Mouse (Mus musculus) hindbrain, embryonic 13.5 days (tissue): ENCODE results near the gene Crhr1. TPM values are rescaled to one million over a fixed set of nuclear protein-coding genes. Genes with fewer than 3 reads are reported as not detected.

Experiments used
- ATAC-seq: fragments of 200-750 bp; cut with Nextera tagmentation; 2 replicates; pipeline ENCODE4 v1.8.0; 2017; ENCODE audit warnings: moderate TSS enrichment; ENCODE audit not compliant: low FRiP score
- H3K27ac ChIP-seq: fragments of 300-500 bp; sonication (generic); 2 replicates; pipeline ENCODE4 v1.5.1; 2015; ENCODE audit warnings: inconsistent platforms, mild to moderate bottlenecking, moderate library complexity
- H3K27me3 ChIP-seq: fragments of 300-500 bp; sonication (generic); 2 replicates; pipeline ENCODE4 v1.6.1; 2015; ENCODE audit warnings: mild to moderate bottlenecking, inconsistent platforms
- H3K36me3 ChIP-seq: fragments of 300-500 bp; sonication (generic); 2 replicates; pipeline ENCODE4 v1.6.1; 2015; ENCODE audit warnings: mild to moderate bottlenecking, inconsistent platforms
- H3K4me1 ChIP-seq: fragments of 300-500 bp; sonication (generic); replicated peaks from 2 replicates; pipeline ENCODE4 v1.6.1; 2015; ENCODE audit warnings: inconsistent platforms
- H3K4me2 ChIP-seq: fragments of 300-500 bp; sonication (generic); 2 replicates; pipeline ENCODE4 v1.6.1; 2015; ENCODE audit warnings: inconsistent platforms, mild to moderate bottlenecking, moderate library complexity
- H3K4me3 ChIP-seq: fragments of 300-500 bp; sonication (generic); 2 replicates; pipeline ENCODE4 v1.5.1; 2015; ENCODE audit warnings: mild to moderate bottlenecking, inconsistent platforms
- H3K9ac ChIP-seq: fragments of 300-500 bp; sonication (generic); 2 replicates; pipeline ENCODE4 v1.6.1; 2015; ENCODE audit warnings: mild to moderate bottlenecking, inconsistent platforms
- H3K9me3 ChIP-seq: fragments of 300-500 bp; sonication (generic); 2 replicates; pipeline ENCODE4 v1.6.1; 2016; ENCODE audit warnings: inconsistent platforms
- WGBS: fragments of 180-500 bp; shearing (Covaris S2); methylation state at CpG from one replicate; pipeline ENCODE4 v1.1.7; 2015; 5-methylcytosine and 5-hydroxymethylcytosine counted together
- polyA plus RNA-seq: library from polyadenylated mRNA; unstranded; fragments of >200 nt; fragmentation: Nextera tagmentation; extraction: Ambion mirVana; gene quantifications from 2 replicates; pipeline ENCODE4 v1.2.1, GENCODE M21; 2015

Gene Crhr1
- polyA plus RNA-seq, 1 experiment from 2014 or later: 5.3 TPM

DNA sequence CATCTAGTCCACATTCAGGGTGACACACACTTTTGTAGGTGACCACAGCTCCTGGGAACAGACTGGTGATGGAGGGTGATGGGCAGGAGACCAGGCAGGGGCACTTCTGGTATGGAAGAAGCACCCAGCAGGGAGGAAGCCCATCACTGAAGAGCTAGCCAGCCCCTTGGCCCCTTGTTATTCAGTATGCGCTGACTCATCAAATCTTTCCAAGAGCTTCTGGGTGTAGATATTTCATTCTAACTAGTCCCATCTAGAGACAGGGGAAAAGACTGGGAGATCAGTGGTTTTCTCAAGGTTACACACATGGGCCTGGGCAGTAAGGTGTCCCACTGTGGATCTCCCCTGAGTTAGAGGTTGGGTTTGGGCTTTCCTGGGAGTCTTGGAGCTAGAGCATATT is 12.3 kb downstream of the Crhr1 start:
- peaks cover 10% of the 10 kb centered on the region; the same call in 1 of the 2 replicates for H3K27me3 ChIP-seq
- ATAC-seq: no peak
- 95% methylated on average over 1 of the region's 1 CpGs for WGBS
- no peak overlapping the region for H3K4me3 ChIP-seq
- no peaks in the 10 kb centered on the region; the same call in 1 of the 2 replicates for H3K4me1 ChIP-seq
- peaks cover 4% of the 10 kb centered on the region; the same call in 1 of the 2 replicates for H3K9me3 ChIP-seq
- no peak overlapping the region for H3K27ac ChIP-seq
- H3K4me2 ChIP-seq: no peak overlapping the region
- H3K9ac ChIP-seq: no peak overlapping the region
- H3K36me3 ChIP-seq: no peaks in the 10 kb centered on the region

DNA sequence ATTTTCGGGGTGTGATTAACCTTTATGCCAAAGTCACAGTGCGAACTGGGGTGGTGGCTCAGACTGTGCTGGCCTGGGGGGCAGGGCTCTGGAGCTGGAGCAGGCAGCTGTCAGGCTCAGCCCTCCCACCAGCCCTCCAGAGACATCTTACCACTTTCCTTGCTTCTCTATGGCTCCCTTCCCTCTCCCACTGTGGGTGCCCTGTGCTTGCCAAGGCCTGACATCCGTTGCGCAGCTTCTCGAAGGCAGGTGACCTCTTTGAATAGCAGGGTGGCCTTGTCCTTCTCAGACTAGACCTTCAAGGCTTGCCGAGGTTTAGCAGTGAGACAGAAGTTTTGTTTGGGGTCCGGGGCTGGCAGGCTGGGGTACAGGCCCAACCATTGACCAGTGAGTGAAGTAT is 16.1 kb downstream of the Crhr1 start:
- H3K4me2 ChIP-seq: no peak overlapping the region
- no peak overlapping the region for H3K9ac ChIP-seq
- H3K36me3 ChIP-seq: no peaks in the 10 kb centered on the region
- no peak overlapping the region for H3K27ac ChIP-seq
- WGBS: 80% methylated on average over 7 of the region's 7 CpGs
- H3K4me3 ChIP-seq: no peak overlapping the region
- ATAC-seq: no peak
- peaks cover 13% of the 10 kb centered on the region for H3K4me1 ChIP-seq
- peaks cover 10% of the 10 kb centered on the region; the same call in 1 of the 2 replicates for H3K27me3 ChIP-seq
- H3K9me3 ChIP-seq: peaks cover 4% of the 10 kb centered on the region; the same call in 1 of the 2 replicates

- H3K4me2 ChIP-seq: no peak overlapping the region
- H3K4me1 ChIP-seq: peaks cover 28% of the 10 kb centered on the region
- no peak overlapping the region for H3K4me3 ChIP-seq
- peaks cover 11% of the 10 kb centered on the region; the same call in 1 of the 2 replicates for H3K27me3 ChIP-seq
- ATAC-seq: no peak
- 62% methylated on average over 5 of the region's 5 CpGs for WGBS
- H3K9me3 ChIP-seq: no peaks in the 10 kb centered on the region
- no peak overlapping the region for H3K9ac ChIP-seq
- no peak overlapping the region for H3K27ac ChIP-seq
- no peaks in the 10 kb centered on the region for H3K36me3 ChIP-seq
These were observed 18.3 kb downstream of the Crhr1 start for GRCm38 (mm10) chr11:104150911-104151310.

DNA sequence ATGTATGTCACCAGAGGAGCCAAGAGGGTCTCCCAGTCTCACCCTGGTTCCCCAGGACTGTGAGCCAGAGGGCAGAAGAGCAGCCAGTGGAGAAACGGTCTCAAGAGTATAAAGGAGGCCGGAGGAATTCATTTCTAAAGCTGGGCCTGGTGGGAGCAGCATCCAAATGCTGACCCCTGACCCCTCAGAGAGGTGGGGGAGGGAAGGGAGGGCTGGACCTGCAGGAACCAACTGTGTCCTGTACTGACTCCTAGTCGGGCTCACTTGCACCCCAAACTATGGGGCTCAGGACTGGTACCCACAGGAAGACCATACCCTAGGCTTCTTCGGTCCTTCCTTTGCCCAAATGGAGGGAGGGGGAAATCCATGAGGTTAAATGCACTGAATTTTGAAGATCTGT is 21.7 kb downstream of the Crhr1 start:
- H3K4me2 ChIP-seq: no peak overlapping the region
- no peaks in the 10 kb centered on the region for H3K36me3 ChIP-seq
- H3K27ac ChIP-seq: peak overlapping the region; percentile 62
- H3K4me1 ChIP-seq: peaks cover 57% of the 10 kb centered on the region
- 43% methylated on average over 4 of the region's 4 CpGs for WGBS
- H3K9me3 ChIP-seq: no peaks in the 10 kb centered on the region
- no peak overlapping the region for H3K9ac ChIP-seq
- peaks cover 5% of the 10 kb centered on the region; the same call in 1 of the 2 replicates for H3K27me3 ChIP-seq
- no peak for ATAC-seq
- H3K4me3 ChIP-seq: no peak overlapping the region

DNA sequence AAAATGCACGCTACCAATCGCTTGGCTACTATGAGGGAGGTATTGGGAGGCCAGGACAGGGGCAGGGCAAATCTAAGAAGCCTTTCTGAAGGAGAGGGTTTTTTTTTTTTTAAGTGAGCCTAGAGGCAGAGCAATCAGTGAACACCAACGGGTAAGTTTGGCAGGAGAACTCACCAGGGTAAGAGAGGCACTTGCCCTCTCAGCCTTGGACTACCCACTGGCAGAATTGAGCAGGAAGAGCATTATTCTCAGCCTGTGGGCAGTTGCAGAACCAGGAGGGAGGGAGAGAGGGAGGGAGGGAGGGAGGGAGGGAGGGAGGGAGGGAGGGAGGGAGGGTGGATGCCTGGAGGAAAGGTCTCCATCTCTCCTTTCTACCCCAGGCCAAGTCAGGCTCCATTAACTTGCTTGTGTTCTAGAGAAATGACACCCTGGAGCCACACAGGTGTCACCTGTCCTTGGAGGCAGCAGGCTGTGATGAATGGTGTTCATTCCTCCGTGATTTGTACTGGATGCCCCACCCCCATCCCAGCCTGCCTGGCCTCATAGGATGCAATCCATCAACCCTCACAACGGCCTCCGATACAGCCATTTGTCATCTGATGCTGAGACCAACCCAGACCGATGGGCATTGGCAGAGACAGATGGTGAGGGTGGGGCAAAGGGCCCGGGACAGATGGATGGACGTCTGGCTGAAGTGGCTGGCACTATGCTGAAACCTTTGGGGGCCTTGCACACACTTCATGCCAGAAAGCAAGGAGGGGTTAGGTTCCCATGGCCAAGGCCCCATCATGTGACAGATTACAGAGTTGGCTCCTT is 22.4 kb downstream of the Crhr1 start:
- Histone ChIP-seq H3K9ac (no peak overlapping the region), H3K27ac (peak overlapping the region; percentile 62), H3K4me2 (no peak overlapping the region), H3K9me3 (no peaks in the 10 kb centered on the region), H3K36me3 (no peaks in the 10 kb centered on the region), H3K27me3 (peaks cover 5% of the 10 kb centered on the region; the same call in 1 of the 2 replicates), H3K4me1 (peaks cover 57% of the 10 kb centered on the region), H3K4me3 (no peak overlapping the region)
- WGBS: 31% methylated on average over 9 of the region's 9 CpGs
- no peak for ATAC-seq

GRCm38 (mm10) chr11:104155899-104156298 is 23.2 kb downstream of the Crhr1 start:
- Histone ChIP-seq H3K27ac (peak overlapping the region; percentile 14; the same call in 1 of the 2 replicates), H3K27me3 (peaks cover 5% of the 10 kb centered on the region; the same call in 1 of the 2 replicates), H3K9ac (no peak overlapping the region), H3K4me3 (no peak overlapping the region), H3K36me3 (no peaks in the 10 kb centered on the region), H3K4me2 (no peak overlapping the region), H3K9me3 (no peaks in the 10 kb centered on the region), H3K4me1 (peaks cover 56% of the 10 kb centered on the region)
- no peak for ATAC-seq

- ATAC-seq: no peak
- H3K27me3 ChIP-seq: peaks cover 5% of the 10 kb centered on the region; the same call in 1 of the 2 replicates
- H3K27ac ChIP-seq: no peak overlapping the region
- H3K4me1 ChIP-seq: peaks cover 51% of the 10 kb centered on the region
- H3K4me2 ChIP-seq: no peak overlapping the region
- no peak overlapping the region for H3K4me3 ChIP-seq
- no peak overlapping the region for H3K9ac ChIP-seq
- H3K9me3 ChIP-seq: no peaks in the 10 kb centered on the region
- 71% methylated on average over 3 of the region's 3 CpGs for WGBS
- H3K36me3 ChIP-seq: no peaks in the 10 kb centered on the region
These were observed 23.7 kb downstream of the Crhr1 start for GRCm38 (mm10) chr11:104156391-104156790.

- peak; percentile 93 for ATAC-seq
These were observed 25.1 kb downstream of the Crhr1 start for GRCm38 (mm10) chr11:104157603-104158259.

GRCm38 (mm10) chr11:104158260-104158907 is 25.7 kb downstream of the Crhr1 start:
- ATAC-seq: peak; percentile 55
- peak overlapping the region; percentile 45 for H3K4me3 ChIP-seq
- 4% methylated on average over 17 of the region's 17 CpGs for WGBS

More at GRCm38 (mm10) chr11:104157603-104158259, 25.1 kb downstream of the Crhr1 start:
- Histone ChIP-seq H3K27ac (peak overlapping the region; percentile 93), H3K36me3 (no peaks in the 10 kb centered on the region), H3K9me3 (no peaks in the 10 kb centered on the region), H3K27me3 (peaks cover 5% of the 10 kb centered on the region; the same call in 1 of the 2 replicates), H3K4me3 (peak overlapping the region; percentile 45), H3K9ac (peak overlapping the region; percentile 82), H3K4me2 (peak overlapping the region; percentile 83), H3K4me1 (peaks cover 48% of the 10 kb centered on the region)
- WGBS: 2% methylated on average over 23 of the region's 23 CpGs

DNA sequence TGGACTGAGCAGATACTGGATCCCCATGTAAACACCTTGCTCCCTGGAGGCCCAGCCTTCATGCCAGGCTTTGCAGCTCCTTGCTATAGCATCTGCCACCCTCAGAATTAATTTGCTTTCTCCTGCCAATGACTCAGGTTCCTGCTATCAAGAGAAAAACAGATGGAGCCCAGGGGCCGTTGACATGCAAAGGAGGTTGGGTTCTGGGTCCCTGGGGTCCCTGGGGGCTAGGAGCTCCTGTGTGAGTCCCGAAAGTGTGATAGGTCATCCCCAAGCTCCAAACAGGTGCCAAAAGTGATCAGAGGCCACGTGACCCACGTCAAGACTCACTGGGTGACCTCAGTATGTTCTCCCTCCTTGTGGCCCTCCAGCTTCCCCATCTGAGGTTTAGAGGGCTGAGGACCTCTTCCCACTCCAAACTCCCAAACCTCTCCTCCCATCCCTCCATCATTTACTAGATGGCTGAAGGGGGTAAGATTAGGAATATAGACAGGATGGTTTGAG is 27.2 kb downstream of the Crhr1 start:
- 74% methylated on average over 4 of the region's 4 CpGs for WGBS
- Histone ChIP-seq H3K36me3 (no peaks in the 10 kb centered on the region), H3K9ac (no peak overlapping the region), H3K4me3 (no peak overlapping the region), H3K9me3 (no peaks in the 10 kb centered on the region), H3K4me1 (peaks cover 41% of the 10 kb centered on the region), H3K27ac (no peak overlapping the region), H3K4me2 (no peak overlapping the region), H3K27me3 (no peaks in the 10 kb centered on the region)
- ATAC-seq: no peak

More at GRCm38 (mm10) chr11:104158260-104158907, 25.7 kb downstream of the Crhr1 start:
- Histone ChIP-seq H3K4me1 (peaks cover 48% of the 10 kb centered on the region), H3K36me3 (no peaks in the 10 kb centered on the region), H3K27ac (peak overlapping the region; percentile 93), H3K9me3 (no peaks in the 10 kb centered on the region), H3K4me2 (peak overlapping the region; percentile 83), H3K27me3 (peaks cover 5% of the 10 kb centered on the region; the same call in 1 of the 2 replicates), H3K9ac (peak overlapping the region; percentile 69)

DNA sequence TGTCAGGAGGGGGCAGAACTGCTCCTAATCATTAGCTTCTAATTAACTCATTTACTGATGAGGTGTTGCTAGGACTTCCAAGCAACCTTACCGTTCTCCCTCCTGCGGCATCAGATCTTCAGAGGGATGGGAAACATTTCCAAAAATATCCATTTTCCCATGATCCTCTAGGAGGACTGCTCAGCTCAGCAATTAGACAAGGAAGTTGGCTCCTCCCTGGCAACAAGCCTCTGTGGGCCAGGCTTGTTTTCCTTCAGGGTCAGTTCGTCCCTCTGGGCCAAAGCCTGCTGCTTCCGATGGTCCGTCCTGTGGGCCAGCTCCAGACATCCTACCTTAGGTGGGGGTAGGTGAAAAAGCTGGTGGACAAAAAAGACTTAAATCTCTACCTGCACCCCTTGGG is 28.5 kb downstream of the Crhr1 start:
- ATAC-seq: no peak
- H3K4me3 ChIP-seq: no peak overlapping the region
- WGBS: 72% methylated on average over 5 of the region's 5 CpGs
- no peak overlapping the region for H3K9ac ChIP-seq
- 0 out of 2 replicates have a peak, but pooled peaks cover 3% of the 10 kb centered on the region for H3K27me3 ChIP-seq
- no peak overlapping the region for H3K27ac ChIP-seq
- H3K4me2 ChIP-seq: no peak overlapping the region
- H3K9me3 ChIP-seq: no peaks in the 10 kb centered on the region
- no peaks in the 10 kb centered on the region for H3K36me3 ChIP-seq
- peaks cover 33% of the 10 kb centered on the region for H3K4me1 ChIP-seq

GRCm38 (mm10) chr11:104164257-104164656 is 31.6 kb downstream of the Crhr1 start:
- H3K4me2 ChIP-seq: no peak overlapping the region
- no peaks in the 10 kb centered on the region for H3K36me3 ChIP-seq
- ATAC-seq: no peak
- WGBS: 95% methylated on average over 10 of the region's 10 CpGs
- H3K4me3 ChIP-seq: no peak overlapping the region
- no peak overlapping the region for H3K9ac ChIP-seq
- H3K27me3 ChIP-seq: 0 out of 2 replicates have a peak, but pooled peaks cover 5% of the 10 kb centered on the region
- peaks cover 7% of the 10 kb centered on the region for H3K4me1 ChIP-seq
- H3K27ac ChIP-seq: no peak overlapping the region
- no peaks in the 10 kb centered on the region for H3K9me3 ChIP-seq
